Mouse (Mus musculus): ENCODE measurements around the gene Slc36a3. TPM values are rescaled to one million over a fixed set of nuclear protein-coding genes. Genes with fewer than 3 reads are reported as not detected.
"Not testable (repeated sequence)": the region's sequence is repeated elsewhere in the genome, so short reads cannot be mapped to it uniquely, and the experiment has no call there.

Gene Slc36a3
- polyA plus RNA-seq, 1 experiment from 2014 or later, result not detected

- Histone ChIP-seq H3K9me3 (no peaks in the 10 kb centered on the region), H3K27me3 (ENCODE audit: insufficient read depth, poor library complexity, severe bottlenecking) (no peaks in the 10 kb centered on the region), H3K36me3 (peaks cover 3% of the 10 kb centered on the region; the same call in 1 of the 2 replicates), H3K4me1 (peaks cover 20% of the 10 kb centered on the region), H3K4me3 (no peak overlapping the region), H3K27ac (no peak overlapping the region)
- 94% methylated on average over 3 of the region's 3 CpGs for WGBS
- DNase-seq (ENCODE audit: low spot score), result no peak
Observed at GRCm38 (mm10) chr11:55116004-55116403, 35.5 kb downstream of the Slc36a3 start.

GRCm38 (mm10) chr11:55114291-55114690, 37.2 kb downstream of the Slc36a3 start:
- 61% methylated on average over 2 of the region's 2 CpGs for WGBS
- H3K4me1 ChIP-seq, result peaks cover 20% of the 10 kb centered on the region
- H3K9me3 ChIP-seq, result no peaks in the 10 kb centered on the region
- no peaks in the 10 kb centered on the region for H3K27me3 ChIP-seq (ENCODE audit: insufficient read depth, poor library complexity, severe bottlenecking)
- H3K27ac ChIP-seq, result peak overlapping the region; percentile 83
- no peak for DNase-seq (ENCODE audit: low spot score)
- H3K36me3 ChIP-seq, result no peaks in the 10 kb centered on the region
- H3K4me3 ChIP-seq, result no peak overlapping the region

GRCm38 (mm10) chr11:55113861-55114250, 37.7 kb downstream of the Slc36a3 start:
- peak overlapping the region; percentile 83 for H3K27ac ChIP-seq
- H3K36me3 ChIP-seq; H3K9me3 ChIP-seq; H3K4me3 ChIP-seq; H3K27me3 ChIP-seq (ENCODE audit: insufficient read depth, poor library complexity, severe bottlenecking): not testable (repeated sequence)
- peaks cover 20% of the 10 kb centered on the region for H3K4me1 ChIP-seq
- peak; percentile 80 for DNase-seq (ENCODE audit: low spot score)
- 15% methylated on average over 4 of the region's 4 CpGs for WGBS

- H3K36me3 ChIP-seq, result peaks cover 8% of the 10 kb centered on the region
- H3K4me3 ChIP-seq, result no peak overlapping the region
- no peaks in the 10 kb centered on the region for H3K9me3 ChIP-seq
- peak overlapping the region; percentile 83 for H3K27ac ChIP-seq
- 43% methylated on average over 7 of the region's 7 CpGs for WGBS
- H3K4me1 ChIP-seq, result peaks cover 20% of the 10 kb centered on the region
- no peaks in the 10 kb centered on the region for H3K27me3 ChIP-seq (ENCODE audit: insufficient read depth, poor library complexity, severe bottlenecking)
- DNase-seq (ENCODE audit: low spot score), result peak; percentile 85
Observed at GRCm38 (mm10) chr11:55113209-55113860, 38.2 kb downstream of the Slc36a3 start.

- no peak for DNase-seq (ENCODE audit: low spot score)
- 79% methylated on average over 7 of the region's 7 CpGs for WGBS
- H3K27ac ChIP-seq, result no peak overlapping the region
- H3K9me3 ChIP-seq, result no peaks in the 10 kb centered on the region
- no peak overlapping the region for H3K4me3 ChIP-seq
- H3K36me3 ChIP-seq, result peaks cover 32% of the 10 kb centered on the region
- peaks cover 20% of the 10 kb centered on the region for H3K4me1 ChIP-seq
- H3K27me3 ChIP-seq (ENCODE audit: insufficient read depth, poor library complexity, severe bottlenecking), result no peaks in the 10 kb centered on the region
Observed at GRCm38 (mm10) chr11:55110566-55111169, 40.8 kb downstream of the Slc36a3 start.

- WGBS, result 86% methylated on average over 7 of the region's 7 CpGs
- H3K27ac ChIP-seq, result no peak overlapping the region
- H3K27me3 ChIP-seq (ENCODE audit: insufficient read depth, poor library complexity, severe bottlenecking), result no peaks in the 10 kb centered on the region
- DNase-seq (ENCODE audit: low spot score), result no peak
- no peaks in the 10 kb centered on the region for H3K9me3 ChIP-seq
- no peak overlapping the region for H3K4me3 ChIP-seq
- H3K4me1 ChIP-seq, result peaks cover 20% of the 10 kb centered on the region
- peaks cover 38% of the 10 kb centered on the region for H3K36me3 ChIP-seq
Observed at GRCm38 (mm10) chr11:55109521-55110300, 41.8 kb downstream of the Slc36a3 start.

GRCm38 (mm10) chr11:55106636-55107035, 44.9 kb downstream of the Slc36a3 start:
- DNase-seq (ENCODE audit: low spot score), result no peak
- no peak overlapping the region for H3K27ac ChIP-seq
- peaks cover 8% of the 10 kb centered on the region for H3K4me1 ChIP-seq
- peaks cover 47% of the 10 kb centered on the region for H3K36me3 ChIP-seq
- H3K4me3 ChIP-seq, result no peak overlapping the region
- no peaks in the 10 kb centered on the region for H3K27me3 ChIP-seq (ENCODE audit: insufficient read depth, poor library complexity, severe bottlenecking)
- no peaks in the 10 kb centered on the region for H3K9me3 ChIP-seq
- WGBS, result 88% methylated on average over 1 of the region's 1 CpGs

GRCm38 (mm10) chr11:55105389-55105788, 46.1 kb downstream of the Slc36a3 start:
- no peak overlapping the region for H3K4me3 ChIP-seq
- DNase-seq (ENCODE audit: low spot score), result no peak
- 73% methylated on average over 4 of the region's 4 CpGs for WGBS

GRCm38 (mm10) chr11:55103229-55103628, 48.3 kb downstream of the Slc36a3 start:
- H3K36me3 ChIP-seq, result peaks cover 38% of the 10 kb centered on the region
- no peaks in the 10 kb centered on the region for H3K27me3 ChIP-seq (ENCODE audit: insufficient read depth, poor library complexity, severe bottlenecking)
- 89% methylated on average over 3 of the region's 3 CpGs for WGBS
- H3K27ac ChIP-seq, result no peak overlapping the region
- peaks cover 15% of the 10 kb centered on the region for H3K4me1 ChIP-seq
- no peaks in the 10 kb centered on the region for H3K9me3 ChIP-seq
- DNase-seq (ENCODE audit: low spot score), result no peak
- H3K4me3 ChIP-seq, result no peak overlapping the region

More at GRCm38 (mm10) chr11:55105389-55105788, 46.1 kb downstream of the Slc36a3 start:
- H3K27me3 ChIP-seq (ENCODE audit: insufficient read depth, poor library complexity, severe bottlenecking), result no peaks in the 10 kb centered on the region
- peaks cover 4% of the 10 kb centered on the region for H3K4me1 ChIP-seq
- H3K36me3 ChIP-seq, result peaks cover 47% of the 10 kb centered on the region
- H3K27ac ChIP-seq, result no peak overlapping the region
- H3K9me3 ChIP-seq, result no peaks in the 10 kb centered on the region

GRCm38 (mm10) chr11:55102015-55102414, 49.5 kb downstream of the Slc36a3 start:
- WGBS, result 76% methylated on average over 3 of the region's 3 CpGs
- H3K9me3 ChIP-seq, result no peaks in the 10 kb centered on the region
- H3K27me3 ChIP-seq (ENCODE audit: insufficient read depth, poor library complexity, severe bottlenecking), result no peaks in the 10 kb centered on the region
- DNase-seq (ENCODE audit: low spot score), result no peak
- peaks cover 27% of the 10 kb centered on the region for H3K36me3 ChIP-seq
- H3K27ac ChIP-seq, result no peak overlapping the region
- peaks cover 23% of the 10 kb centered on the region for H3K4me1 ChIP-seq
- H3K4me3 ChIP-seq, result no peak overlapping the region

GRCm38 (mm10) chr11:55099868-55100267, 51.6 kb downstream of the Slc36a3 start:
- DNase-seq (ENCODE audit: low spot score), result no peak
- peaks cover 11% of the 10 kb centered on the region for H3K36me3 ChIP-seq
- H3K27me3 ChIP-seq (ENCODE audit: insufficient read depth, poor library complexity, severe bottlenecking), result no peaks in the 10 kb centered on the region
- H3K9me3 ChIP-seq, result no peaks in the 10 kb centered on the region
- peaks cover 27% of the 10 kb centered on the region for H3K4me1 ChIP-seq
- no peak overlapping the region for H3K4me3 ChIP-seq
- H3K27ac ChIP-seq, result no peak overlapping the region
- 74% methylated on average over 4 of the region's 4 CpGs for WGBS

GRCm38 (mm10) chr11:55099019-55099771, 52.3 kb downstream of the Slc36a3 start:
- peaks cover 8% of the 10 kb centered on the region for H3K36me3 ChIP-seq
- 86% methylated on average over 8 of the region's 8 CpGs for WGBS
- no peak overlapping the region for H3K4me3 ChIP-seq

More at GRCm38 (mm10) chr11:55099019-55099771, 52.3 kb downstream of the Slc36a3 start:
- no peak for DNase-seq (ENCODE audit: low spot score)
- Histone ChIP-seq H3K27ac (no peak overlapping the region), H3K9me3 (no peaks in the 10 kb centered on the region), H3K27me3 (ENCODE audit: insufficient read depth, poor library complexity, severe bottlenecking) (no peaks in the 10 kb centered on the region), H3K4me1 (peaks cover 27% of the 10 kb centered on the region)

Data from heart, embryonic 10.5 days (tissue).